In genomic region chr11:121192742-121193141, GRCm38 (mm10) we compare ENCODE assay signal across 32 mouse cellular contexts. TPM values are rescaled to one million over a fixed set of nuclear protein-coding genes. Genes with fewer than 3 reads are reported as not detected.
"Had no signal": no experiment of that assay in that cellular context is flagged by ENCODE, and none has a peak within 500 bp of the region (broad histone marks: within the 10 kb centered on the region; RNA-seq: fewer than 3 reads in every experiment).

No protein-coding gene starts in this region.

- H3K9ac ChIP-seq: heart, embryonic 12.5 days; hindbrain, embryonic 12.5 days; hindbrain, embryonic 15.5 days; intestine, embryonic 15.5 days; limb, embryonic 13.5 days; limb, embryonic 15.5 days; liver, embryonic 12.5 days had no signal

- H3K27ac ChIP-seq: gastrocnemius, adult 2 months; heart, embryonic 10.5 days; hindbrain, embryonic 10.5 days; hindbrain, embryonic 12.5 days; hindbrain, embryonic 15.5 days; intestine, embryonic 15.5 days; kidney, postnatal 0 days; limb, embryonic 13.5 days; limb, embryonic 15.5 days; liver, embryonic 12.5 days had no signal

- H3K4me1 ChIP-seq: heart, embryonic 10.5 days; heart, embryonic 12.5 days; hindbrain, embryonic 10.5 days; hindbrain, embryonic 12.5 days; hindbrain, embryonic 15.5 days; intestine, embryonic 15.5 days; limb, embryonic 13.5 days; limb, embryonic 15.5 days; liver, embryonic 12.5 days had no signal

- H3K4me3 ChIP-seq: gastrocnemius, adult 2 months; heart, embryonic 10.5 days; heart, embryonic 12.5 days; hindbrain, embryonic 10.5 days; hindbrain, embryonic 12.5 days; hindbrain, embryonic 15.5 days; intestine, embryonic 15.5 days; limb, embryonic 13.5 days; limb, embryonic 15.5 days; liver, embryonic 12.5 days had no signal

- H3K36me3 ChIP-seq: hindbrain, embryonic 10.5 days; hindbrain, embryonic 15.5 days; intestine, embryonic 15.5 days; liver, embryonic 12.5 days had no signal

- H3K27me3 ChIP-seq: heart, embryonic 12.5 days; hindbrain, embryonic 12.5 days; hindbrain, embryonic 15.5 days; intestine, embryonic 15.5 days; limb, embryonic 13.5 days; limb, embryonic 15.5 days; liver, embryonic 12.5 days had no signal

- H3K4me2 ChIP-seq: heart, embryonic 12.5 days; hindbrain, embryonic 12.5 days; hindbrain, embryonic 15.5 days; intestine, embryonic 15.5 days; limb, embryonic 13.5 days; limb, embryonic 15.5 days; liver, embryonic 12.5 days had no signal

- DNase-seq: gastrocnemius, adult 2 months; gastrocnemius, postnatal 10 days; gastrocnemius, postnatal 25 days; heart, adult 18-20 months; heart, postnatal 10 days; heart, postnatal 4 days; kidney, adult 18-20 months; kidney, adult 8-10 months; kidney, postnatal 14 days; kidney, postnatal 36 days; layer of hippocampus, adult 9-11 months; layer of hippocampus, postnatal 36 days; left cerebral cortex, postnatal 4 days had no signal

- ATAC-seq: inflammation-experienced regulatory T-cells, adult 6 months; intestine, embryonic 15.5 days; intestine, postnatal 0 days; liver, embryonic 12.5 days had no signal

- H3K9me3 ChIP-seq: heart, embryonic 10.5 days; heart, embryonic 12.5 days; hindbrain, embryonic 10.5 days; hindbrain, embryonic 12.5 days; hindbrain, embryonic 15.5 days; intestine, embryonic 15.5 days; limb, embryonic 13.5 days; limb, embryonic 15.5 days; liver, embryonic 12.5 days had no signal

RNA-seq across cellular contexts. Expression of gene Uts2r, which starts 32.7 kb away (rescaled TPM):
- total RNA-seq: granulocyte monocyte progenitor cell, adult 5-6 weeks; left cerebral cortex, postnatal 10 days; left cerebral cortex, postnatal 25 days; left cerebral cortex, postnatal 4 days; liver, adult 2 months had no signal
- polyA plus RNA-seq: heart, embryonic 12.5 days; inflammation-experienced regulatory T-cells, adult 6 months; intestine, embryonic 15.5 days; intestine, postnatal 0 days; kidney, embryonic 14.5 days; kidney, postnatal 0 days; large intestine, adult 2 months; limb, embryonic 11.5 days; liver, adult 2 months; liver, embryonic 12.5 days had no signal
